Mouse (Mus musculus) liver, postnatal 0 days (tissue): Measurements from ENCODE around the gene Brf1. TPM values are rescaled to one million over a fixed set of nuclear protein-coding genes. Genes with fewer than 3 reads are reported as not detected.

Experiments used
- ATAC-seq: fragments of 200-750 bp; cut with Nextera tagmentation; 2 replicates; pipeline ENCODE4 v1.8.0; 2017; ENCODE audit warnings: mild to moderate bottlenecking, moderate library complexity
- DNase-seq: peaks from one replicate; pipeline ENCODE4 v3.0.0-alpha.2; 2016
- H3K27ac ChIP-seq: fragments of 300-500 bp; sonication (generic); 2 replicates; pipeline ENCODE4 v1.5.1; 2014; ENCODE audit warnings: antibody characterized with exemption, moderate library complexity, mild to moderate bottlenecking, low read depth
- H3K27me3 ChIP-seq: fragments of 300-500 bp; sonication (generic); 2 replicates; pipeline ENCODE4 v1.6.1; 2014; ENCODE audit warnings: low read length, control low read depth, mixed read lengths; ENCODE audit not compliant: insufficient read depth
- H3K36me3 ChIP-seq: fragments of 300-500 bp; sonication (generic); replicated peaks from 2 replicates; pipeline ENCODE4 v1.6.1; 2014; ENCODE audit warnings: mild to moderate bottlenecking, control low read depth, low read length, moderate library complexity, mixed read lengths; ENCODE audit not compliant: insufficient read depth
- H3K4me1 ChIP-seq: fragments of 300-500 bp; sonication (generic); 2 replicates; pipeline ENCODE4 v1.6.1; 2014; ENCODE audit warnings: antibody characterized with exemption, mild to moderate bottlenecking, control low read depth; ENCODE audit not compliant: insufficient read depth
- H3K4me2 ChIP-seq: fragments of 300-500 bp; sonication (generic); 2 replicates; pipeline ENCODE4 v1.6.1; 2014; ENCODE audit warnings: low read depth, mild to moderate bottlenecking, low read length, moderate library complexity, mixed read lengths
- H3K4me3 ChIP-seq: fragments of 300-500 bp; sonication (generic); 2 replicates; pipeline ENCODE4 v1.5.1; 2014; ENCODE audit warnings: low read depth, low read length
- H3K9ac ChIP-seq: fragments of 300-500 bp; sonication (generic); replicated peaks from 2 replicates; pipeline ENCODE4 v1.6.1; 2014; ENCODE audit warnings: mild to moderate bottlenecking, moderate library complexity
- H3K9me3 ChIP-seq: fragments of 300-500 bp; sonication (generic); 2 replicates; pipeline ENCODE4 v1.6.1; 2016; ENCODE audit warnings: mild to moderate bottlenecking, control low read depth, low read length, mixed read lengths
- CTCF ChIP-seq: sonication (generic); IDR thresholded peaks from 2 replicates; pipeline ENCODE4 v1.5.1; 2016; ENCODE audit warnings: antibody characterized with exemption, low read depth
- EP300 ChIP-seq: IDR thresholded peaks from 2 replicates; pipeline ENCODE4 v1.6.1; 2016; ENCODE audit warnings: antibody characterized with exemption, low read depth, mild to moderate bottlenecking
- WGBS: fragments of 180-500 bp; shearing (Covaris S2); extraction: QIAGEN DNeasy Blood & Tissue Kit; methylation state at CpG from one replicate; pipeline ENCODE4 v1.1.7; 2014; ENCODE audit not compliant: insufficient replicate concordance; 5-methylcytosine and 5-hydroxymethylcytosine counted together
- polyA plus RNA-seq: library from polyadenylated mRNA; unstranded; fragments of >200 nt; fragmentation: Nextera tagmentation; extraction: Ambion mirVana; gene quantifications from 2 replicates; pipeline ENCODE4 v1.2.1, GENCODE M21; 2015

Brf1 gene
- polyA plus RNA-seq, 1 experiment from 2014 or later: 18.4 TPM

DNA sequence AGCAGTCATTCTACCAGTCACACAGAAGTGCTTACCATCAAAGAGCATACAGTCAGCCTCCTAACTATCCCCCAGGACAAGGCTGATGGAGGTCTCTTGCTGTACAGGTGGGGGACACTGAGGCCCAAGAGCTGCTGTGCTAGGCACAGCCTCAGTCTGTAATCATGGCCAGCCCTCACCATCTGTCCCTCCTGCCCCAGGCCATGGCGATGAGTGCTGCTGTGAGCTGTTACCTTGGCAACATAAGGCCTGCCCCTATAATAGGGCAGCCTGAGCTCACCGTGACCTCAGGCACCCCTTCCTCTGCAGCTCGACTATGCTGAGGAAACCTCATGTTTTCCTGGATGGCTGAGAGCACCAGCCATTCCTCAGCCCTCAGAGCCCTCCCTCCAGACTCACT is 78.0 kb downstream of the Brf1 start:
- H3K9me3 ChIP-seq: no peaks in the 10 kb centered on the region
- no peak overlapping the region for H3K4me2 ChIP-seq
- DNase-seq: no peak
- H3K9ac ChIP-seq: no peak overlapping the region
- no peak overlapping the region for H3K4me3 ChIP-seq
- ATAC-seq: no peak
- no peak overlapping the region for H3K27ac ChIP-seq
- TF ChIP-seq EP300: no peak
- no peak for TF ChIP-seq CTCF
- H3K27me3 ChIP-seq: peaks cover 20% of the 10 kb centered on the region
- H3K36me3 ChIP-seq: no peaks in the 10 kb centered on the region
- 45% methylated on average over 3 of the region's 3 CpGs for WGBS
- no peaks in the 10 kb centered on the region; the same call in 1 of the 2 replicates for H3K4me1 ChIP-seq

- no peak for TF ChIP-seq CTCF
- no peak for TF ChIP-seq EP300
- Histone ChIP-seq H3K9me3 (no peaks in the 10 kb centered on the region), H3K27ac (no peak overlapping the region), H3K36me3 (no peaks in the 10 kb centered on the region), H3K4me1 (no peaks in the 10 kb centered on the region; the same call in 1 of the 2 replicates), H3K27me3 (peaks cover 10% of the 10 kb centered on the region), H3K4me3 (no peak overlapping the region), H3K4me2 (no peak overlapping the region), H3K9ac (no peak overlapping the region)
- 81% methylated on average over 12 of the region's 12 CpGs for WGBS
- ATAC-seq (no peak), DNase-seq (no peak)
These were observed 79.0 kb downstream of the Brf1 start for GRCm38 (mm10) chr12:112921518-112921917.

- Histone ChIP-seq H3K4me1 (no peaks in the 10 kb centered on the region; the same call in 1 of the 2 replicates), H3K9ac (no peak overlapping the region), H3K27ac (no peak overlapping the region), H3K27me3 (no peaks in the 10 kb centered on the region), H3K36me3 (no peaks in the 10 kb centered on the region), H3K9me3 (no peaks in the 10 kb centered on the region), H3K4me3 (no peak overlapping the region), H3K4me2 (peak overlapping the region; percentile 13; the same call in 1 of the 2 replicates)
- DNase-seq: no peak
- WGBS: 33% methylated on average over 8 of the region's 8 CpGs
- ATAC-seq: no peak
- TF ChIP-seq EP300 (no peak), CTCF (no peak)
These were observed 82.6 kb downstream of the Brf1 start for GRCm38 (mm10) chr12:112917906-112918305.

- WGBS: 31% methylated on average over 11 of the region's 11 CpGs
- Histone ChIP-seq H3K36me3 (no peaks in the 10 kb centered on the region), H3K4me1 (no peaks in the 10 kb centered on the region; the same call in 1 of the 2 replicates), H3K27ac (no peak overlapping the region), H3K4me3 (no peak overlapping the region), H3K9me3 (no peaks in the 10 kb centered on the region), H3K27me3 (no peaks in the 10 kb centered on the region), H3K4me2 (peak overlapping the region; percentile 13; the same call in 1 of the 2 replicates), H3K9ac (no peak overlapping the region)
- TF ChIP-seq EP300: no peak
- TF ChIP-seq CTCF: no peak
- DNase-seq: no peak
- 0 out of 2 replicates have a peak, but pooled peaks have one; percentile 17 for ATAC-seq
These were observed 83.0 kb downstream of the Brf1 start for GRCm38 (mm10) chr12:112917486-112917885.

GRCm38 (mm10) chr12:112916698-112917400 is 83.7 kb downstream of the Brf1 start:
- 81% methylated on average over 16 of the region's 16 CpGs for WGBS
- no peak for TF ChIP-seq CTCF
- no peak for ATAC-seq

DNA sequence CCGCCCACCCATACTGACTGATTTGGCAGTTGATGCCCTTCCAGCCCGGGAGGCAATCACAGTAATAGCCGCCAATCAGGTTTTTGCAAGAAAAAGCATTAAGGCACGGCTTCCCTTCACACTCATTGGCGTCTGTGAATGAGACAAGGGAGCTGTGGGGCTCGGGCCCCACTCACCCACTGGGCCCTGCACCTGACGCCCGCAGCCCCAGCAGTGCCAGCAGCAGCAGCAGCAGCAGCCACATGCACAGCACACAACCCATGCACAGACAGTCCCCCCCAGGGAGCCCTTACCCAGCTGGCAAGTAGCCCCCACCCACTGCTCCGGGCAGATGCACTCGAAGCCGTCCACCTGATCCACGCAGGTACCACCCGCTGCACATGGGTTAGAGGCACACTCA is 84.9 kb downstream of the Brf1 start:
- no peak overlapping the region for H3K4me3 ChIP-seq
- DNase-seq (no peak), ATAC-seq (no peak)
- no peak overlapping the region for H3K9ac ChIP-seq
- TF ChIP-seq CTCF (no peak), EP300 (no peak)
- 80% methylated on average over 13 of the region's 13 CpGs for WGBS
- no peaks in the 10 kb centered on the region for H3K36me3 ChIP-seq
- H3K27ac ChIP-seq: no peak overlapping the region
- no peaks in the 10 kb centered on the region for H3K9me3 ChIP-seq
- no peak overlapping the region for H3K4me2 ChIP-seq
- no peaks in the 10 kb centered on the region for H3K27me3 ChIP-seq
- H3K4me1 ChIP-seq: no peaks in the 10 kb centered on the region; the same call in 1 of the 2 replicates

More at GRCm38 (mm10) chr12:112916698-112917400, 83.7 kb downstream of the Brf1 start:
- H3K9ac ChIP-seq: no peak overlapping the region
- no peaks in the 10 kb centered on the region; the same call in 1 of the 2 replicates for H3K4me1 ChIP-seq
- no peaks in the 10 kb centered on the region for H3K27me3 ChIP-seq
- H3K9me3 ChIP-seq: no peaks in the 10 kb centered on the region
- no peak for DNase-seq
- no peaks in the 10 kb centered on the region for H3K36me3 ChIP-seq
- no peak overlapping the region for H3K4me2 ChIP-seq
- no peak overlapping the region for H3K4me3 ChIP-seq
- H3K27ac ChIP-seq: no peak overlapping the region
